Mouse (Mus musculus) spleen, postnatal 36 days (tissue): ENCODE measurements at regions not wholly inside any gene's neighbourhood (a gene's known extent, or its start where the extent isn't known, plus 50 kb on each side); places are given as distances from the start of the nearest gene placed in this dataset.
A peak's percentile ranks its signal among the peaks of the same experiment; 100 is the strongest.

Experiments used
- DNase-seq, 2 experiments: peaks; one replicate each; pipeline ENCODE4 v3.0.0; 2022; ENCODE audit warnings: low spot score in 2 of 2, mixed read lengths in 1 of 2

GRCm38 (mm10) chr3:132484814-132485213 lies 144.8 kb upstream of the Gimd1 start:
- DNase-seq = no peak

DNA sequence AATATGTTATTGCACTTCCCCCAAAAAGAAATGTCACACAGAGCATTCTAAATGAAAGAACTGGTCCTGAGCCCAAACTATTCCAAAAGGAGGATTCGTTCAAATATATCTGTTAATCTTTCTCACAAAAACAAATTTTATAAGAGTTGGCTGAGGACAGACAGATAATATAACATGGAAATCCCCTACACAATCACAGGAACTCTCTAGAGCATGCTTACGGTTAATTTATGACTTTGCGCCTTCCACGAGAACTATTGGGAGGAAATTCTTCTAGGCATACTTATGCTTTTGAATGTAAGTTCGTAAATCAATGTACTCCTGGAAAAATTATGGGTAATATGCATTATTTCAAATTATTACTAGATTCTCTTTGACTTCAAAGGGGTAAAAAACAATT lies 144.1 kb upstream of the Gimd1 start:
- no peak for DNase-seq

DNA sequence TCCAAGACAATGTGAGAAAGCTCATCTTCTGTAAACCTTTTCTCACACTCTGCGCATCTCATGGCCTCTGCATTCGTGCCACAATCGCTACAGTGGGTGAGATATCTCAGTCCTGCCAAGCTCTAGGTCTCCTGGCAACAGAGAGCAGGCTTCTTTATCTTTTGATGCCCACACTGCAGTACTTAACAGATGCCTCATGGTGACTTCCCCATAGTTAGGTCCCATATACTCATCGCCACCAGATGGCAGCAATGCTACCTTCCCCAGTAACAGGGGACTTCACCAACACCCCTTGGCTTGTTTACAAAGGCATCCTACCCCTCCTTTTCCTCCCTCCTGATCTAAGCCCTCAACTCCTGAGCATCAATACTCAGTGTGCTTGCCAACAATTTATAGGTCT lies 123.5 kb upstream of the Gimd1 start:
- peak in 1 of 2 experiments; percentile 1 for DNase-seq

DNA sequence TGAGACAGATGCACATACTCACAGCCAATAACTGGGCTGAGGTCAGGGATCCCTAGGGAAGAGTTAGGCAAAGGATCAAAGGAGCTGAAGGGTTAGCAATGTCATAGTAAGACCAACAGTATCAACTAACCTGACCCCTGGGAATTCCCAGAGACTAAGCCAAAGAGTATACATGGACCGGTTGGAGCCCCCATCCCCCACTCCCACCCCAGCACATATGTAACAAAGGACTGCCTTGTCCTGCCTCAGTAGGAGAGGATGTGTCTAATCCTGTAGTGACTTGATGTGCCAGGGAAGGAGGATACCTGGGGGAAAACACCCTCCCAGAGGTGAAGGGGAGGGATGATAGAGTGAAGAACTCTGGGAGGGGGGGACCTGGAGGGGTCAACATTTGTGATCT lies 119.4 kb upstream of the Gimd1 start:
- DNase-seq = no peak

DNA sequence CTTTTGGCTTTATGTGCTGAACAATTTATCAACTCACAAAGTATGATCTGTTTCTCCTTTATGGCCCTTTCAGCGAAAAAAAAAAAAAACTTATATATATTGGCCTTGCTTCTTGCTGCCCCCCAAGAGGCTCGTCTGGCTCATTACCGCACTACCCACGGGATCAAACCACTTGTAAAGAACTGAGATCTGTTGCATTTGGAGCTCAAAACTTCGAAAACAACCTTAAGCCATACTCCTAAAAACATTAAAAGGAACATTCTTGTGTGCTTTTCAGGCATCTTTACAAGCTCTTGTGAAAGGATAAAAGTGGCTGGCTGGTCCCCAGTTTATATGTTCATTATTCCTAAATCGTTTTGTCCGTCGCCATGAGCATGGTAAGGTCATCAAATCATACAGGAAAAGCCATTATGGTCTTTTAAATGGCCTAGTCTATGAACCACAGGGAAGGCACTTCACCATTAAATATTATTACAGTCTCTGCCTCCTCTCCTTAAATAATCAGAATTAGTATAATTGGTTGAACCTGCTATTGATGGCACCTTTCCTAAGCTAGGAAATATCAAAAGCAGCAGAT lies 117.0 kb upstream of the Gimd1 start:
- no peak for DNase-seq

DNA sequence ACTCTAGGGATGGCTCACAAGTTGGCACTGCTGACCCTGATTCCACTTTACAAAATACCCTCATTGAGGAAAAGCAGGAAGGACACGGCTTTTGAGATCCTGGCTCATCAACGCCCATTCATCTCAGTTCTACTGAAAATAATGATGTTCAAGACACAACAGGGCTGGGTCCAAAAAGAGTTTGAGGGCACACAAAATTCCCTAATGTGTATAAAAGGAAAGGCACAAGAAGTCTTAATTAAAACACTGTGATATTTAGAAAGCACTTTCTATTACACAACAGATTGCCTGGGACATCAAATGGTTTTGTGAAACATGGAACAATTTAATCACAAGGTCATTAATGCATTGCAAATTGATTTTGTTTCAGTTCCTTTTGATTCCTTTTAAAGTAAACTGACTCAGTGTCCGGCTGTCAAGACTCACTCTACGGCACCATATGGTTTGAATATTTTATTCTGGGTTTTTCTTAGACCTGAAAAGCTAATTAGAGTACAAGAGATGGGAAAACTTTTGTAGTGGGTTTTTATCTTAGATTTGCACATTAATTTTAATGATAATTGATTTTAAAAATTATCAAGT lies 96.2 kb upstream of the Gimd1 start:
- no peak for DNase-seq

GRCm38 (mm10) chr3:132539780-132540658 lies 89.6 kb upstream of the Gimd1 start:
- no peak for DNase-seq

DNA sequence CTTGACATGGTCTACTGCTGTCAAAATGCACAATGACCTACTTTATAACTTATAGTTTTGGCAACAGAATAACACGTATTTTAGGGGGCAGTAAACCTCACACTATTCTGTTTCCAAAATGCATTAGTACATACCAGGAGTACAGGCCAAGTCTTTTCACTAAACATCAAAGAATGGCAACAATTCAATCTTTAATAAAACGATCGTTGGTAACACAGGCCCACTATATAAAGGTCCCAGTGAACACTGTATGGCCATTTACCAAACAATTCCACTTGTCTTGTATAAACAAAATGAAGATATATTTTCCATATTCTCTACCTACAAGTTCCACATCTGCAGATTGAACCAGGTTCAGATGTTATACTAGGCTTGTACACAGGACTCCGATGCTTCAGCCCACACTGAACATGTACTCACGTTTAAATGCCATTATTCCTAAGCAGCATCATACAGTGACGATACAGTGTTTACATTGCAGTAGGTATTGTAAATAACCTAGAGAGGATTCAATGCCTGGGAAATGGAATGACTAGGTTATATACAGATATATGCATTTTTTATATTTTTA lies 78.3 kb upstream of the Gimd1 start:
- no peak for DNase-seq

- no peak for DNase-seq
Observed at GRCm38 (mm10) chr3:132565755-132566154, 63.9 kb upstream of the Gimd1 start.

DNA sequence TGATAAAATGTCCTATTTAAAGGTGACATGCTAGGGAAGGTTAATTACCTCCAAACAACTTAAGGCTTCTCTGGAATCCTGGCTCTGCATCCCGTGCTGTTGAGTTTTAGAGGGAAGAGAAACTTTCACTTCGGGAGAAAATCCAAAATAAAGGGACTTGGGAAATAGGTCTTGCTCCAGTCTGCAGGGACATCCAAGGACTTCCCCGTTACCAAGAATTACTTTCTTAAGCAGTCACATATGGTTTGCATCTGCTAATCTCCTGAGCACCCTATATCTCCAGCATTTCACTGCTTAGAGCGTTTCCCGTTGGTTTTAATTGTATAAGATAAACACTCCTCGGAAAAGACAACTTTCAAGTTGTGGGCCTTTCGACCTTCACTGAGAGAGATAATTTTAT lies 63.3 kb upstream of the Gimd1 start:
- DNase-seq = no peak
